Mouse (Mus musculus): Measurements from ENCODE around the gene Gm2431. TPM values are rescaled to one million over a fixed set of nuclear protein-coding genes. Genes with fewer than 3 reads are reported as not detected.
"Not testable (repeated sequence)": the region's sequence is repeated elsewhere in the genome, so short reads cannot be mapped to it uniquely, and the experiment has no call there.

Gm2431 gene
- total RNA-seq (2012; rRNA removed): not detected in 2 replicates
- not detected in 2 replicates for total RNA-seq (2014; rRNA removed)
- polyA plus RNA-seq (2012; ENCODE audit: insufficient read length, low read depth): not detected in 2 replicates

GRCm38 (mm10) chr7:142258254-142258653 lies at the start of gene Gm2431:
Gm2431 (minus strand) TSS chr7:142258354.
- DNase-seq (ENCODE audit: extremely low read depth); in situ Hi-C loops (cut with MboI; ENCODE audit: low pct_ligation_motif_present, low pct_unique_long_range_greater_than_20kb, low sequenced_read_pairs); H3K4me2 ChIP-seq (ENCODE audit: insufficient read depth, low read depth, poor library complexity, severe bottlenecking); H3K36me3 ChIP-seq (replicated peaks in 1 of 2; ENCODE audit: control insufficient read depth in 1 of 2, insufficient read depth in 1 of 2, low read length in 1 of 2); H3K9ac ChIP-seq (ENCODE audit: insufficient read depth, low read depth); H3K4me3 ChIP-seq (replicated peaks in 1 of 3; ENCODE audit: low read depth in 2 of 3, low read length in 2 of 3, poor library complexity in 1 of 3); dilution Hi-C loops (cut with MboI; ENCODE audit: extremely low pct_ligation_motif_present, extremely low pct_unique_long_range_greater_than_20kb, low sequenced_read_pairs); H3K4me1 ChIP-seq (ENCODE audit: control insufficient read depth in 1 of 2, insufficient read depth in 2 of 2); H3K27ac ChIP-seq (ENCODE audit: insufficient read depth, low read depth); H3K9me3 ChIP-seq (replicated peaks; ENCODE audit: low read length); H3K79me2 ChIP-seq (replicated peaks; ENCODE audit: control insufficient read depth, extremely low read depth, insufficient read depth, poor library complexity, severe bottlenecking): not testable (repeated sequence)
- H3K27me3 ChIP-seq (replicated peaks): peaks cover 32% of the 10 kb centered on the region

DNA sequence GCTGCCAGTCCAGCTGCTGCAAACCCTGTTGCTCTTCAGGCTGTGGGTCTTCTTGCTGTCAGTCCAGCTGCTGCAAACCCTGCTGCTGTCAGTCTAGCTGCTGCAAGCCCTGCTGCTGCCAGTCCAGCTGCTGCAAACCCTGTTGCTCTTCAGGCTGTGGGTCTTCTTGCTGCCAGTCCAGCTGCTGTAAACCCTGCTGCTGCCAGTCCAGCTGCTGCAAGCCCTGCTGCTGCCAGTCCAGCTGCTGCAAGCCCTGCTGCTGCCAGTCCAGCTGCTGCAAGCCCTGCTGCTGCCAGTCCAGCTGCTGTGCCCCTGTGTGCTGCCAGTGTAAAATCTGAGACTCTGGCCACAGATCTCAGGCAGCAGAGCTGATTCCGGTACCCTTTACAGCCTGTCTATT lies 45.8 kb upstream of the Gm2431 start:
- H3K27ac ChIP-seq (ENCODE audit: insufficient read depth, low read depth); H3K4me1 ChIP-seq (ENCODE audit: control insufficient read depth in 1 of 2, insufficient read depth in 2 of 2); H3K4me2 ChIP-seq (ENCODE audit: insufficient read depth, low read depth, poor library complexity, severe bottlenecking); H3K79me2 ChIP-seq (replicated peaks; ENCODE audit: control insufficient read depth, extremely low read depth, insufficient read depth, poor library complexity, severe bottlenecking); H3K9ac ChIP-seq (ENCODE audit: insufficient read depth, low read depth); DNase-seq (ENCODE audit: extremely low read depth); dilution Hi-C loops (cut with MboI; ENCODE audit: extremely low pct_ligation_motif_present, extremely low pct_unique_long_range_greater_than_20kb, low sequenced_read_pairs); H3K9me3 ChIP-seq (replicated peaks; ENCODE audit: low read length); H3K36me3 ChIP-seq (replicated peaks in 1 of 2; ENCODE audit: control insufficient read depth in 1 of 2, insufficient read depth in 1 of 2, low read length in 1 of 2); in situ Hi-C loops (cut with MboI; ENCODE audit: low pct_ligation_motif_present, low pct_unique_long_range_greater_than_20kb, low sequenced_read_pairs); H3K4me3 ChIP-seq (replicated peaks in 1 of 3; ENCODE audit: low read depth in 2 of 3, low read length in 2 of 3, poor library complexity in 1 of 3): not testable (repeated sequence)
- peaks cover 76% of the 10 kb centered on the region for H3K27me3 ChIP-seq (replicated peaks)

GRCm38 (mm10) chr7:142303249-142303648 lies 45.1 kb upstream of the Gm2431 start, which contains the start of gene Krtap5-4:
Krtap5-4 (plus strand) TSS chr7:142303549.
- Histone ChIP-seq H3K36me3 (replicated peaks in 1 of 2; ENCODE audit: control insufficient read depth in 1 of 2, insufficient read depth in 1 of 2, low read length in 1 of 2) (no peaks in the 10 kb centered on the region), H3K4me1 (ENCODE audit: control insufficient read depth in 1 of 2, insufficient read depth in 2 of 2) (no peaks in the 10 kb centered on the region), H3K27ac (ENCODE audit: insufficient read depth, low read depth) (no peak within 1 kb of the TSS), H3K4me2 (ENCODE audit: insufficient read depth, low read depth, poor library complexity, severe bottlenecking) (no peak within 1 kb of the TSS), H3K9ac (ENCODE audit: insufficient read depth, low read depth) (no peak within 1 kb of the TSS), H3K79me2 (replicated peaks; ENCODE audit: control insufficient read depth, extremely low read depth, insufficient read depth, poor library complexity, severe bottlenecking) (no peaks in the 10 kb centered on the region), H3K9me3 (replicated peaks; ENCODE audit: low read length) (no peaks in the 10 kb centered on the region), H3K27me3 (replicated peaks) (peaks cover 78% of the 10 kb centered on the region), H3K4me3 (replicated peaks in 1 of 3; ENCODE audit: low read depth in 2 of 3, low read length in 2 of 3, poor library complexity in 1 of 3) (no peak within 1 kb of the TSS)
- dilution Hi-C loops (cut with MboI; ENCODE audit: extremely low pct_ligation_motif_present, extremely low pct_unique_long_range_greater_than_20kb, low sequenced_read_pairs): no loop called here
- in situ Hi-C loops (cut with MboI; ENCODE audit: low pct_ligation_motif_present, low pct_unique_long_range_greater_than_20kb, low sequenced_read_pairs): no loop called here
- no peak for DNase-seq (ENCODE audit: extremely low read depth)
- TF ChIP-seq SMC3 (IDR thresholded peaks at IDR 0.05; ENCODE audit: low read depth, low read length) (no peak), CHD1 (IDR thresholded peaks at IDR 0.05; ENCODE audit: low read depth, low read length) (no peak)

GRCm38 (mm10) chr7:142297018-142297417 lies 38.9 kb upstream of the Gm2431 start, which contains the start of gene Krtap5-1:
Krtap5-1 (minus strand) TSS chr7:142297118.
- H3K4me3 ChIP-seq (replicated peaks in 1 of 3; ENCODE audit: low read depth in 2 of 3, low read length in 2 of 3, poor library complexity in 1 of 3); H3K4me1 ChIP-seq (ENCODE audit: control insufficient read depth in 1 of 2, insufficient read depth in 2 of 2); dilution Hi-C loops (cut with MboI; ENCODE audit: extremely low pct_ligation_motif_present, extremely low pct_unique_long_range_greater_than_20kb, low sequenced_read_pairs); H3K9me3 ChIP-seq (replicated peaks; ENCODE audit: low read length); H3K27ac ChIP-seq (ENCODE audit: insufficient read depth, low read depth); DNase-seq (ENCODE audit: extremely low read depth); H3K36me3 ChIP-seq (replicated peaks in 1 of 2; ENCODE audit: control insufficient read depth in 1 of 2, insufficient read depth in 1 of 2, low read length in 1 of 2); H3K4me2 ChIP-seq (ENCODE audit: insufficient read depth, low read depth, poor library complexity, severe bottlenecking); H3K79me2 ChIP-seq (replicated peaks; ENCODE audit: control insufficient read depth, extremely low read depth, insufficient read depth, poor library complexity, severe bottlenecking); H3K9ac ChIP-seq (ENCODE audit: insufficient read depth, low read depth); in situ Hi-C loops (cut with MboI; ENCODE audit: low pct_ligation_motif_present, low pct_unique_long_range_greater_than_20kb, low sequenced_read_pairs): not testable (repeated sequence)
- peaks cover 66% of the 10 kb centered on the region for H3K27me3 ChIP-seq (replicated peaks)

DNA sequence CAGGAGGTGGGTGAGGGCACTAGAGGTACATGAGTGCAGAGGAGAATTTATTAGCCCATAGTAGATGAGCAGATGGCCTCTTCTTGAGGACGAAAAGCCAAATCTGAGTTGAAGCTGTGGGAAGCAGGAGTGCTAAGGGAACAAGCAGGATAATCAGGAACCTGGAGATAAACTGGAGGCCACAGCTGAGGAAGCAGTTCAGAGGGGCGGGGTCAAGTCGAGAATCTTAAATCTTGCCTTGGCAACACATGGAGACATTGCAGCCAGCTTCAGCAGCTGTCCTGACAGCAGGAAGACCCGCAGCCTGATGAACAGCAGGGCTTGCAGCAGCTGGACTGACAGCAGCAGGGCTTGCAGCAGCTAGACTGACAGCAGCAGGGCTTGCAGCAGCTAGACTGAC lies 38.0 kb upstream of the Gm2431 start:
- H3K4me2 ChIP-seq (ENCODE audit: insufficient read depth, low read depth, poor library complexity, severe bottlenecking); in situ Hi-C loops (cut with MboI; ENCODE audit: low pct_ligation_motif_present, low pct_unique_long_range_greater_than_20kb, low sequenced_read_pairs); H3K9me3 ChIP-seq (replicated peaks; ENCODE audit: low read length); DNase-seq (ENCODE audit: extremely low read depth); H3K27ac ChIP-seq (ENCODE audit: insufficient read depth, low read depth); H3K4me3 ChIP-seq (replicated peaks in 1 of 3; ENCODE audit: low read depth in 2 of 3, low read length in 2 of 3, poor library complexity in 1 of 3); H3K9ac ChIP-seq (ENCODE audit: insufficient read depth, low read depth); H3K4me1 ChIP-seq (ENCODE audit: control insufficient read depth in 1 of 2, insufficient read depth in 2 of 2); H3K36me3 ChIP-seq (replicated peaks in 1 of 2; ENCODE audit: control insufficient read depth in 1 of 2, insufficient read depth in 1 of 2, low read length in 1 of 2); dilution Hi-C loops (cut with MboI; ENCODE audit: extremely low pct_ligation_motif_present, extremely low pct_unique_long_range_greater_than_20kb, low sequenced_read_pairs); H3K79me2 ChIP-seq (replicated peaks; ENCODE audit: control insufficient read depth, extremely low read depth, insufficient read depth, poor library complexity, severe bottlenecking): not testable (repeated sequence)
- H3K27me3 ChIP-seq (replicated peaks): peaks cover 59% of the 10 kb centered on the region

Measured in CH12.LX (cell line).